Mouse (Mus musculus) stomach, embryonic 16.5 days (tissue): ENCODE results near the gene Klhl2. TPM values are rescaled to one million over a fixed set of nuclear protein-coding genes. Genes with fewer than 3 reads are reported as not detected.

ENCODE experiments used
- ATAC-seq: fragments of 200-750 bp; cut with Nextera tagmentation; 2 replicates; pipeline ENCODE4 v1.8.0; 2017; ENCODE audit warnings: moderate number of reproducible peaks, moderate TSS enrichment; ENCODE audit not compliant: insufficient read depth, low FRiP score
- H3K27ac ChIP-seq: fragments of 300-500 bp; sonication (generic); 2 replicates; pipeline ENCODE4 v1.5.1; 2014; ENCODE audit warnings: low read length
- H3K27me3 ChIP-seq: fragments of 300-500 bp; sonication (generic); 2 replicates; pipeline ENCODE4 v1.6.1; 2014; ENCODE audit warnings: low read length, control low read depth, mixed read lengths; ENCODE audit not compliant: control insufficient read depth, insufficient read depth
- H3K36me3 ChIP-seq: fragments of 300-500 bp; sonication (generic); 2 replicates; pipeline ENCODE4 v1.6.1; 2014; ENCODE audit warnings: low read length; ENCODE audit not compliant: control insufficient read depth, insufficient read depth
- H3K4me1 ChIP-seq: fragments of 300-500 bp; sonication (generic); 2 replicates; pipeline ENCODE4 v1.6.1; 2014; ENCODE audit warnings: low read length, control low read depth, mixed read lengths; ENCODE audit not compliant: control insufficient read depth, insufficient read depth
- H3K4me2 ChIP-seq: fragments of 300-500 bp; sonication (generic); 2 replicates; pipeline ENCODE4 v1.6.1; 2014; ENCODE audit warnings: low read depth, low read length, mixed read lengths
- H3K4me3 ChIP-seq: fragments of 300-500 bp; sonication (generic); replicated peaks from 2 replicates; pipeline ENCODE4 v1.5.1; 2014; ENCODE audit warnings: mild to moderate bottlenecking, low read length
- H3K9ac ChIP-seq: fragments of 300-500 bp; sonication (generic); 2 replicates; pipeline ENCODE4 v1.6.1; 2014; ENCODE audit warnings: low read length
- H3K9me3 ChIP-seq: fragments of 300-500 bp; sonication (generic); replicated peaks from 2 replicates; pipeline ENCODE4 v1.6.1; 2016; ENCODE audit warnings: low read length, control low read depth; ENCODE audit not compliant: control insufficient read depth
- WGBS: fragments of 180-500 bp; shearing (Covaris S2); extraction: QIAGEN DNeasy Blood & Tissue Kit; methylation state at CpG from one replicate; pipeline ENCODE4 v1.1.7; 2014; 5-methylcytosine and 5-hydroxymethylcytosine counted together
- polyA plus RNA-seq: library from polyadenylated mRNA; unstranded; fragments of >200 nt; fragmentation: Nextera tagmentation; extraction: Ambion mirVana; gene quantifications from 2 replicates; pipeline ENCODE4 v1.2.1, GENCODE M21; 2015

The Klhl2 gene
- 4.1 and 5.6 TPM in 2 replicates for polyA plus RNA-seq

DNA sequence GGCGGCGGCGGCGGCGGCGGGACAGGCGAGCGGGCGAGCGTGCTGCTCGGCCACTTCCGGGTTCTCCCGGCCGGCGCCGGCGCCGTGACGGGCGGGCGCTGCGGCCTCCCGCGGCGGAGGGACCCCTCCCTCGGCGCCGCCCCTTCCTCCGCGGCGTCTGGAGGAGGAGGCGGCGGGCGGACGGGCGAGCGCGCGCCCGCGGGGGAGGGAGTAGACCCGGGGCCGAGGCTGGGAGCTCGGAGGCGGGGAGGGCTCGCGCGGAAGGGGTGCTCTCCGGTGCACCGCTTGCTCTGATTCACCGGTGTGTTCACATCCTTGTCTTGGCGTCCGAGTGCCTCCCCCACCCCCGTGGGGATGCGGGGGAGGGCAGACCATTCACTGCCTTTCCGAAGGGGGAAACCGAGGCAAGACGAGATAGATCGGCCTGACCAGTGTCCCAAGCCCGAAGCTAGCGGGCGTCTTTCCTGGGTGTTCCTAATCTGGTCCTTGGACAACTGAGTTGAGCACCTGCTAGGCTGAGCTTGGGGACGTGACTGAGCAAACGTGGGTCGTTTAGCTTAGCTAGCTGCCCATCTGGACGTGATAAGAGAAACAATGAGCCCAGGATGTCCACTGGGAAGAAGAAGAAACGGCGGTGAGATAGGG, at the start of gene Klhl2:
TSS of gene Klhl2 (minus strand) at position 121 of the 645 bp plus-strand sequence.
- Histone ChIP-seq H3K4me2 (peak within 1 kb of the TSS; percentile 86), H3K9ac (peak within 1 kb of the TSS; percentile 88), H3K27me3 (no peaks in the 10 kb centered on the region), H3K27ac (peak within 1 kb of the TSS; percentile 65), H3K9me3 (no peaks in the 10 kb centered on the region), H3K4me1 (peaks cover 6% of the 10 kb centered on the region; the same call in 1 of the 2 replicates), H3K36me3 (no peaks in the 10 kb centered on the region), H3K4me3 (peak within 1 kb of the TSS; percentile 76)
- under 1% methylated on average over 35 of the region's 68 CpGs for WGBS
- ATAC-seq = peak; percentile 93

DNA sequence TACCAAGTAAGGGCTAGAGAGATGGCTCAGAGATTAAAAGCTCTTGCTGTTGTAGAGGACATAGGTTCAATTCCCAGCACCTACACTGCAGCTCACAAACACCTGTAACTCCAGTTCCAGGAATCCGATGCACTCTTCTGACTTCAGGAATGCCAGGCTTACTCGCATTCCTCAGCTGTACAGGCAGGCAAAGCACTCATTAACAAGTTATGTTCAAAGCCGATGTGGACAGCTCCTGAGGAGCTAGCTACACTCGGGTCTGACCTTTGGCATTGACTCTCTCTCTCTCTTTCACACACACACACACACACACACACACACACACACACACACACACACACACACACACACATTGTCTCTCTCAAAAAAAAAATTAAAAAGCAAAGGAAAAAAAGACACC, 48.9 kb upstream of the Klhl2 start:
- H3K4me3 ChIP-seq = no peak overlapping the region
- H3K9ac ChIP-seq = no peak overlapping the region
- WGBS = 28% methylated on average over 4 of the region's 4 CpGs
- H3K4me2 ChIP-seq = no peak overlapping the region
- no peak overlapping the region for H3K27ac ChIP-seq
- no peaks in the 10 kb centered on the region for H3K36me3 ChIP-seq
- no peaks in the 10 kb centered on the region for H3K9me3 ChIP-seq
- no peak for ATAC-seq
- peaks cover 5% of the 10 kb centered on the region; the same call in 1 of the 2 replicates for H3K4me1 ChIP-seq
- no peaks in the 10 kb centered on the region for H3K27me3 ChIP-seq

DNA sequence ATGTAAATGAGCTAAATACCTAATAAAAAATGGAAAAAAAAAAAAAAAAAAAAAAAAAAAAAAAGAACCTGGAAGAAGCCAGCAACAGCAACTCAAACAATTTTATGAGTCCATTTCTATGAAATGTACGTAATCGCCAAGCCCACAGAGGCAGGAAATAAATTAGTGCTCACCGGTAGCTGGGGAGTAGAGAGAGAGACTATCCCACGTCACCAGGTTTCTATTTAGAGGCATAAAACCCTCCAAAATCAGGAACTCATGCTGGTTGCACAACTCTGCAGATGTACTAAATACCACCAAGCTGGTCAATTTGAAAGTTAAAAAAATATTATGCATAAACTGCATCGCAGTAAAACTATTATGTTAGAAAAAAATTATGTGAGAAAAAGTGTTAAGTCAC, 46.9 kb upstream of the Klhl2 start:
- 88% methylated on average over 5 of the region's 5 CpGs for WGBS
- ATAC-seq = no peak
- H3K4me2 ChIP-seq = no peak overlapping the region
- H3K9me3 ChIP-seq = no peaks in the 10 kb centered on the region
- no peak overlapping the region for H3K27ac ChIP-seq
- H3K9ac ChIP-seq = no peak overlapping the region
- no peaks in the 10 kb centered on the region for H3K36me3 ChIP-seq
- no peaks in the 10 kb centered on the region for H3K4me1 ChIP-seq
- H3K4me3 ChIP-seq = no peak overlapping the region
- no peaks in the 10 kb centered on the region for H3K27me3 ChIP-seq

DNA sequence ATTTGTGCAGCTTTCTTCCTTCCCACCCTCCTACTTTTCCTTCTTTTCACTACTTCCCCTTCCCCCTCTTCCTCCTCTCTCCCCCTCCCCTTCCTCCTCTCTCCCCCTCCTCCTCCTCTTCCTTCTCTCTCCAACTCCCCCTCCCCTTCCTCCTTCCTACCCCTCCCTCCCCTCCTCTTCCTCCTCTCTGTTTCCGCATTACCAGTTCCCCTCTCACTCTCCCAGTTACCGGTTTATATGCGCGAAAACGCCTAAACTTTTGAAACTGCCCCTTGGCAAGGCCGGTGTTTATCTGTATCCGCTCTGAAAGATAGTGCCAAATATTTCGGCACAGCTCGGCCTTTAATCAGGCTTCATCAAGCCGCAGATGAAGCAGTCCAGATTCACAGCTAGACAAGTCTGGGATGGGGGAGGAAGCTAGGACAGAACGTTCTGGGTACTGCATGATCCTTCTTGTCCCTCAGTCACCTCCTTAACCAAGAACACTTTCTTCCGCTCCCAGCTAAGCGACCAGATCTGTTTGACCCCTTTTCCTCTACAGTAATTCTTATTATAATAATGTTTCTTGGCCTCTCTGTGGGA, 30.9 kb upstream of the Klhl2 start:
- no peak overlapping the region for H3K27ac ChIP-seq

DNA sequence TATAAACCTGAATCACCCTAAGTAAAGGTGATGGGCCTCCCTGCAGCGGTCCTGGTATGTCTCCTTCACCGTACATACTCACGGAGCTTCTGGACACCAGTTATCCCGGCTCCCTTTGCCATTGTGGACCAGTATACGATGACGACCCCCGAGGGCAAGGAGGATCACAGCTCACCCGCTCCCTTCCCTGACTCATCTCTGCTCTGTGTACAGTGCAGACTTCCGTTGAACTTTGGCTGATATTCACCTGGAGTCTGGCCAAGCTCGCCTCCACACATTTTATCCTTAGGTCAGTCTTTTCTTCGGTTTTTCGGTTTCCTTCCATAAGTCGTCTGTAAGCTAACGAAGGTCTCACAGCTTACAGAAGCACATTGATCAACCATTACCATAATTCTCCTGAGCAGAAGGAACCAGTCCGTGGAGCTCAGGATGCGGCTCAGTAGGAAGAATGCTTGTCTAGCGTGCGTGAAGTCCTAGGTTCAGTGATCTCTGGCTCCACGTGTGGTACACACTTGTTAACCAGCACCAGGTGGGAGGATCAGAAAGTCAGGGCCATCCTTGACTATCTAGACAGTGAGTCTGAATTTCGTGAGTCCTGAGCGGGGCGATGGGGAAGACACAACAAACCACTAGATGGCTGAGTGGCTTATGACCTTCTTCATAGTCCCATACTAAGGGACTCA, 28.0 kb upstream of the Klhl2 start:
- no peaks in the 10 kb centered on the region for H3K27me3 ChIP-seq
- no peaks in the 10 kb centered on the region for H3K36me3 ChIP-seq
- H3K9me3 ChIP-seq = no peaks in the 10 kb centered on the region
- WGBS = 78% methylated on average over 22 of the region's 22 CpGs
- no peaks in the 10 kb centered on the region for H3K4me1 ChIP-seq
- H3K4me2 ChIP-seq = no peak overlapping the region
- H3K4me3 ChIP-seq = no peak overlapping the region
- no peak overlapping the region for H3K27ac ChIP-seq
- peak; percentile 33; the same call in 1 of the 2 replicates for ATAC-seq
- no peak overlapping the region for H3K9ac ChIP-seq

More for the DNA sequence above, 30.9 kb upstream of the Klhl2 start:
- Histone ChIP-seq H3K9ac (no peak overlapping the region), H3K27me3 (no peaks in the 10 kb centered on the region), H3K4me1 (no peaks in the 10 kb centered on the region), H3K4me3 (no peak overlapping the region), H3K36me3 (no peaks in the 10 kb centered on the region), H3K9me3 (no peaks in the 10 kb centered on the region), H3K4me2 (peak overlapping the region; percentile 4; the same call in 1 of the 2 replicates)
- WGBS = 28% methylated on average over 13 of the region's 13 CpGs
- ATAC-seq = peak; percentile 40; the same call in 1 of the 2 replicates

DNA sequence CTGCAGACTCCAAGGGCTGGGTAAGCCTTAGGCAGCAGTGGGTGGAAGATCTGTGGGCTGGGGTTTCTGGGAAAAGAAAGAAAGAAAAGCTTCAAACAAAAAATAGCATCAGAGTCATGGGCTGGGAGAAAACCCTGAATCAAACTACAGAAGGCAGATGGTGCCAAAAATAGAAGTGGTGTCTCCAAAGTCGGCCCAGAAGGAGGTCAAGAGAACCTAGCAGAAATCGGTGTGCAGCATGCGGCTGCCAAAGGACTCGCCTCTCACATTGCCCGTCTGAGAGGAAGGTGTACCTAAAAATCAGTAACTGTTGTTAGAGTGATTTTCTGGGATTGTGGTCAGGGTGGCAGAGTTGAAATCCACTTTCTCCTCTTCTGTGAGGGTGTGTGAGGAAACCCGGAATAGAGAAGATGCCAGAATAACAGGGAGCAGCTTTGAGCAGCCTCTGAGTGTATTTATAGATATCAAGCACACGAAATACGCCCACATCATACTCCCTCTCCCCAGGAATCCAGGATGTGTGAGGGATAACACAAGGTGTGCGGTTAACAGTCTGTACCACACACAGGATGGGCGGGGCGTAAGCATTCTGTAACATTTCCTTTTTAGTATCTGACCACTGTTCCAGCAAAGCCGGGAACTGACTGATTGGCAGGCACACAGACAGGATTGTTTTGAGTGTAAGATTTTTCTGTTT, 21.8 kb upstream of the Klhl2 start:
- no peak for ATAC-seq
- Histone ChIP-seq H3K4me1 (no peaks in the 10 kb centered on the region), H3K9ac (no peak overlapping the region), H3K4me3 (no peak overlapping the region), H3K36me3 (no peaks in the 10 kb centered on the region), H3K4me2 (no peak overlapping the region), H3K27ac (no peak overlapping the region), H3K9me3 (no peaks in the 10 kb centered on the region), H3K27me3 (no peaks in the 10 kb centered on the region)
- 64% methylated on average over 12 of the region's 12 CpGs for WGBS

DNA sequence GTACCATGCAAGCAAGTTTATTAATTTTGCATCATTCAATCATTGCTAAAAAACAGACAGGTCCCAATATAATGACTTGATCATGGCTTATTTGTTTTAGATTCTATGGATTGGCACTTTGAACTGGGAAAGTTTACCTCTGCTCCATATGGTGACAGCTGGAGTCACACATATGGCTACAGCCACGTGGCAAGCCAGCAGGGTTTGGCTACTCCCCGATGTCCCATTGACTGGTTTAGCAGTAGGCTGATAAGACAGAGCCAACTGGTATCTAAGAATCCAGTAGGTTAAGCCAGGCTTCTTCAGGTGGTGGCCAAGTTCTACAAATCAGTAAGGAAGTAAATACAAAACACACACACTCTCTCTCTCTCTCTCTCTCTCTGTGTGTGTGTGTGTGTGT, 20.4 kb upstream of the Klhl2 start:
- no peak for ATAC-seq
- no peak overlapping the region for H3K27ac ChIP-seq
- no peak overlapping the region for H3K9ac ChIP-seq
- no peaks in the 10 kb centered on the region for H3K27me3 ChIP-seq
- H3K4me3 ChIP-seq = no peak overlapping the region
- H3K9me3 ChIP-seq = no peaks in the 10 kb centered on the region
- 45% methylated on average over 2 of the region's 2 CpGs for WGBS
- no peaks in the 10 kb centered on the region for H3K4me1 ChIP-seq
- H3K4me2 ChIP-seq = no peak overlapping the region
- H3K36me3 ChIP-seq = no peaks in the 10 kb centered on the region

DNA sequence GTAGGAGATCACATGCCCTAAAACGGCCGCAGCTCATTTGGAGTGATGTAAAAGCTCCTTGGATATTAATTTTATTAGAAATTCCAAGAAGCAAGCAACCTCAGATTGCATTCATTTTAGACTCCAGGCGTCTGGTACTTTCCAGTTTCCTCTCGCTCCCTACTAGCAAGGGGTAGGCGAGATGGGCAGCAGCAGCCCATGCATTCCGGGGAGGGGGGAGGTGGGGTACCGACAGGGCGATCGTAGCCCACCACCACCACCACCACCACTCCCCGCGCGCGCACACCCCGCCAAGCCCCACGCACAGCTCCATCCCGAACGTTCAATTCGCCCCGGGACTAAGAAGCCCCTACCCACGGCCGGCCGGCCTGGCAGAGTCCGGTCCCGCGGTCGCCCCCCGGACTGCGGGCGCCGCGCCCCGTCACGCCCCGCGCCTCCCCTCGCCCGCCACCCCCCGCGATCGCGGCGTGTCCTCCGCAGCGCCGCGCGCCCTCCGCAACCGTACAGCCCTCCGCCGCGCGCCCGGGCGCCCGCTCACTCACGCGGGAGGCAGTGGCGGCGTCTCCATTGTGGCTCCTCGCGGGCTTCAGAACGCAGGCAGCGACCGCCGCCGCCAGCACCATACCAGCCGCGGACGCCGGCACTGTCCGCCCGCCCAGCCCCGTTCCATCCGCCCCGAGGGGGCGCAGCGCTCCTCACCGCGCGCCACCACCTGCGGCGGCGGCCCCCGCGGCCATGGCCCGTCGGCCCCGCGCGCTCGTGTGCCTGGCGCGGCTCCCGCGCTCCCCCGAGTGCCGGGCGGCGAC, 523 bp downstream of the Klhl2 start:
- Histone ChIP-seq H3K9me3 (no peaks in the 10 kb centered on the region), H3K4me2 (peak overlapping the region; percentile 86), H3K27me3 (no peaks in the 10 kb centered on the region), H3K4me1 (peaks cover 8% of the 10 kb centered on the region), H3K36me3 (no peaks in the 10 kb centered on the region), H3K9ac (peak overlapping the region; percentile 88), H3K4me3 (peak overlapping the region; percentile 76), H3K27ac (peak overlapping the region; percentile 65)
- peak; percentile 78 for ATAC-seq
- WGBS = under 1% methylated on average over 84 of the region's 100 CpGs
